Mouse (Mus musculus) megakaryocyte, embryonic 14.5 days (primary cell): ENCODE results near the gene Srpk1. TPM values are rescaled to one million over a fixed set of nuclear protein-coding genes. Genes with fewer than 3 reads are reported as not detected.
"Not testable (repeated sequence)": the region's sequence is repeated elsewhere in the genome, so short reads cannot be mapped to it uniquely, and the experiment has no call there.

Source experiments
- H3K27me3 ChIP-seq: replicated peaks from 2 replicates; pipeline ENCODE3; 2012; ENCODE audit warnings: inconsistent platforms
- H3K36me3 ChIP-seq: replicated peaks from 2 replicates; pipeline ENCODE3; 2012; ENCODE audit warnings: low read length, inconsistent platforms, mixed read lengths
- H3K4me1 ChIP-seq: 2 replicates; pipeline ENCODE4 v1.6.1; 2012; ENCODE audit warnings: inconsistent platforms
- H3K4me3 ChIP-seq: replicated peaks from 2 replicates; pipeline ENCODE3; 2012; ENCODE audit warnings: moderate library complexity, mild to moderate bottlenecking, inconsistent platforms
- H3K9me3 ChIP-seq: 2 replicates; pipeline ENCODE4 v1.6.1; 2012; ENCODE audit warnings: inconsistent platforms
- FLI1 ChIP-seq: IDR thresholded peaks from 2 replicates; pipeline ENCODE4 v1.6.1; 2012; ENCODE audit warnings: low read length, inconsistent platforms, mixed read lengths
- GATA1 ChIP-seq: IDR thresholded peaks from 3 replicates; pipeline ENCODE4 v1.6.1; 2012; ENCODE audit warnings: mixed read lengths, low read length, inconsistent platforms, borderline replicate concordance
- polyA plus RNA-seq: library from polyadenylated mRNA; stranded (reverse); fragments of >175 nt; gene quantifications from 2 replicates; pipeline ENCODE4 v1.2.3, GENCODE M21; 2012; ENCODE audit warnings: low replicate concordance; ENCODE audit not compliant: insufficient read depth

Gene Srpk1
- polyA plus RNA-seq, 1 experiment = 32.1 TPM

- TF ChIP-seq FLI1 = no peak
- no peak for TF ChIP-seq GATA1
- peaks cover 48% of the 10 kb centered on the region for H3K27me3 ChIP-seq
- H3K4me3 ChIP-seq = no peak within 1 kb of the TSS
- no peaks in the 10 kb centered on the region for H3K9me3 ChIP-seq
- H3K36me3 ChIP-seq = no peaks in the 10 kb centered on the region
- peaks cover 16% of the 10 kb centered on the region for H3K4me1 ChIP-seq
Observed at GRCm38 (mm10) chr17:28560598-28560997, 61.9 kb downstream of the Srpk1 start, which contains the start of gene Clps. TSS of gene Clps (minus strand) at chr17:28560766.

GRCm38 (mm10) chr17:28557772-28558171 is 64.7 kb downstream of the Srpk1 start:
- H3K27me3 ChIP-seq = peaks cover 55% of the 10 kb centered on the region
- H3K9me3 ChIP-seq = no peaks in the 10 kb centered on the region
- TF ChIP-seq GATA1 = no peak
- no peak for TF ChIP-seq FLI1
- no peak overlapping the region for H3K4me3 ChIP-seq
- H3K36me3 ChIP-seq = no peaks in the 10 kb centered on the region
- peaks cover 16% of the 10 kb centered on the region for H3K4me1 ChIP-seq

- Histone ChIP-seq H3K27me3 (peaks cover 56% of the 10 kb centered on the region), H3K4me1 (peaks cover 21% of the 10 kb centered on the region), H3K36me3 (no peaks in the 10 kb centered on the region), H3K9me3 (no peaks in the 10 kb centered on the region), H3K4me3 (peak overlapping the region; percentile 4)
- TF ChIP-seq GATA1 = no peak
Observed at GRCm38 (mm10) chr17:28556635-28557396, 65.7 kb downstream of the Srpk1 start.

GRCm38 (mm10) chr17:28554021-28554420 is 68.5 kb downstream of the Srpk1 start:
- Histone ChIP-seq H3K4me1 (peaks cover 21% of the 10 kb centered on the region), H3K27me3 (peaks cover 58% of the 10 kb centered on the region)
- H3K9me3 ChIP-seq, H3K4me3 ChIP-seq, H3K36me3 ChIP-seq: not testable (repeated sequence)

- TF ChIP-seq FLI1 = no peak
- no peak for TF ChIP-seq GATA1
- H3K36me3 ChIP-seq = no peaks in the 10 kb centered on the region
- H3K4me1 ChIP-seq = peaks cover 21% of the 10 kb centered on the region
- peak overlapping the region; percentile 14 for H3K4me3 ChIP-seq
- no peaks in the 10 kb centered on the region for H3K9me3 ChIP-seq
- peaks cover 59% of the 10 kb centered on the region for H3K27me3 ChIP-seq
Observed at GRCm38 (mm10) chr17:28553040-28553793, 69.3 kb downstream of the Srpk1 start.

GRCm38 (mm10) chr17:28549111-28549510 is 73.4 kb downstream of the Srpk1 start, which contains the start of gene Clpsl2:
TSS of gene Clpsl2 (plus strand) at chr17:28549411.
- Histone ChIP-seq H3K9me3 (no peaks in the 10 kb centered on the region), H3K4me1 (peaks cover 9% of the 10 kb centered on the region), H3K36me3 (no peaks in the 10 kb centered on the region), H3K4me3 (no peak within 1 kb of the TSS), H3K27me3 (peaks cover 52% of the 10 kb centered on the region)
- TF ChIP-seq FLI1 (no peak), GATA1 (no peak)

GRCm38 (mm10) chr17:28548550-28548949 is 74.0 kb downstream of the Srpk1 start:
- Histone ChIP-seq H3K9me3 (peaks cover 4% of the 10 kb centered on the region; the same call in 1 of the 2 replicates), H3K27me3 (peaks cover 52% of the 10 kb centered on the region), H3K4me3 (no peak overlapping the region), H3K36me3 (no peaks in the 10 kb centered on the region), H3K4me1 (peaks cover 9% of the 10 kb centered on the region)
- TF ChIP-seq GATA1 (no peak), FLI1 (no peak)

GRCm38 (mm10) chr17:28546925-28547324 is 75.6 kb downstream of the Srpk1 start:
- peaks cover 12% of the 10 kb centered on the region for H3K9me3 ChIP-seq
- peaks cover 46% of the 10 kb centered on the region for H3K27me3 ChIP-seq
- no peak for TF ChIP-seq GATA1
- no peaks in the 10 kb centered on the region for H3K4me1 ChIP-seq
- no peaks in the 10 kb centered on the region for H3K36me3 ChIP-seq
- H3K4me3 ChIP-seq = no peak overlapping the region

- Histone ChIP-seq H3K4me1 (no peaks in the 10 kb centered on the region; the same call in 1 of the 2 replicates), H3K4me3 (no peak overlapping the region), H3K27me3 (peaks cover 31% of the 10 kb centered on the region), H3K36me3 (no peaks in the 10 kb centered on the region), H3K9me3 (peaks cover 51% of the 10 kb centered on the region)
- TF ChIP-seq FLI1 (no peak), GATA1 (no peak)
Observed at GRCm38 (mm10) chr17:28537881-28538280, 84.6 kb downstream of the Srpk1 start.

Other genes with a start within 250 kb of the Srpk1 start
- 8.7 and 25.1 TPM in 2 replicates for gene Fkbp5, start 105.2 kb downstream of the Srpk1 start, polyA plus RNA-seq
- gene Armc12, start 91.9 kb downstream of the Srpk1 start, polyA plus RNA-seq = not detected in 2 replicates
- gene Clpsl2, start 73.3 kb downstream of the Srpk1 start, polyA plus RNA-seq = not detected in 2 replicates
- not detected in 2 replicates for gene Clps, start 61.9 kb downstream of the Srpk1 start, polyA plus RNA-seq
- not detected in 2 replicates for gene Lhfpl5, start 47.1 kb downstream of the Srpk1 start, polyA plus RNA-seq
- 1.2 and 1.4 TPM in 2 replicates for gene Slc26a8, start 67.5 kb upstream of the Srpk1 start, polyA plus RNA-seq
- 23.4 and 34.8 TPM in 2 replicates for gene Mapk14, start 68.6 kb upstream of the Srpk1 start, polyA plus RNA-seq
- gene AC170998.1, start 103.4 kb upstream of the Srpk1 start, polyA plus RNA-seq = not detected in 2 replicates
- gene Mapk13, start 146.6 kb upstream of the Srpk1 start, polyA plus RNA-seq = 0.50 TPM in 1 of 2 replicates, not detected in the other
- 8.8 and 9.5 TPM in 2 replicates for gene Brpf3, start 178.4 kb upstream of the Srpk1 start, polyA plus RNA-seq
- gene Pnpla1, start 235.7 kb upstream of the Srpk1 start, polyA plus RNA-seq = 0.10 TPM in 1 of 2 replicates, not detected in the other